9 mouse cellular contexts compared by ENCODE assay signal in genomic region chr8:114438236-114438635, GRCm38 (mm10). TPM values are rescaled to one million over a fixed set of nuclear protein-coding genes. Genes with fewer than 3 reads are reported as not detected.
DNase-seq lines count a peak whose midpoint lies in the region; ATAC-seq lines count a peak whose summit lies in the region.
"Had no signal": no experiment of that assay in that cellular context is flagged by ENCODE, and none has a peak within 500 bp of the region (broad histone marks: within the 10 kb centered on the region; RNA-seq: fewer than 3 reads in every experiment).

No protein-coding gene starts in this region.

- intact Hi-C loops in gastrocnemius, postnatal 36 days (cut with DNase I) = loop anchor here (5.0 to 10.0 kb wide), 2 partner anchors 356 to 773 kb away; no protein-coding TSS in a partner anchor

- H3K36me3 ChIP-seq in midbrain, embryonic 11.5 days (ENCODE audit: control insufficient read depth, insufficient read depth, low read length) = no peaks in the 10 kb centered on the region
- no peaks in the 10 kb centered on the region for H3K36me3 ChIP-seq in midbrain, embryonic 16.5 days (ENCODE audit: control insufficient read depth, insufficient read depth, low read length)
- H3K36me3 ChIP-seq in liver, embryonic 11.5 days (ENCODE audit: control insufficient read depth, insufficient read depth, low read length) = no peaks in the 10 kb centered on the region

- H3K9me3 ChIP-seq in midbrain, embryonic 11.5 days (ENCODE audit: control insufficient read depth, low read length) = no peaks in the 10 kb centered on the region
- H3K9me3 ChIP-seq in midbrain, embryonic 16.5 days (replicated peaks; ENCODE audit: control insufficient read depth, low read length, poor library complexity, severe bottlenecking) = no peaks in the 10 kb centered on the region
- H3K9me3 ChIP-seq in liver, embryonic 11.5 days (ENCODE audit: control insufficient read depth, low read length) = no peaks in the 10 kb centered on the region

- peak; percentile 48 to 83 for DNase-seq in adrenal gland, adult (ENCODE audit: inconsistent age in 2 of 2, low spot score in 1 of 2)
- no peak for DNase-seq in adrenal gland, adult 8-10 months
- DNase-seq in midbrain, embryonic 11.5 days (ENCODE audit: low spot score, missing footprints) = peak; percentile 98
- peak; percentile 61 for DNase-seq in c-Kit-positive CD71-positive TER-119-negative erythroid progenitor cells, embryonic 14.5 days (ENCODE audit: low read depth)
- peak; percentile 37 to 47 for DNase-seq in gastrocnemius, postnatal 36 days
- DNase-seq in liver, embryonic 11.5 days (ENCODE audit: low spot score) = peak; percentile 52
- peak; percentile 34 for DNase-seq in right cerebral cortex, postnatal 25 days

- H3K4me2 ChIP-seq in midbrain, embryonic 11.5 days = no peak overlapping the region
- H3K4me2 ChIP-seq in midbrain, embryonic 16.5 days (ENCODE audit: low read length) = no peak overlapping the region
- H3K4me2 ChIP-seq in liver, embryonic 11.5 days = no peak overlapping the region

- no peak overlapping the region for H3K4me3 ChIP-seq in midbrain, embryonic 11.5 days (ENCODE audit: low read depth, low read length)
- H3K4me3 ChIP-seq in midbrain, embryonic 16.5 days (ENCODE audit: low read depth, low read length) = no peak overlapping the region
- H3K4me3 ChIP-seq in liver, embryonic 11.5 days (ENCODE audit: low read depth, low read length) = no peak overlapping the region

- H3K9ac ChIP-seq in midbrain, embryonic 11.5 days (ENCODE audit: low read length) = no peak overlapping the region
- H3K9ac ChIP-seq in midbrain, embryonic 16.5 days (ENCODE audit: low read depth, low read length) = no peak overlapping the region
- no peak overlapping the region for H3K9ac ChIP-seq in liver, embryonic 11.5 days (ENCODE audit: low read depth, low read length)

- 15% methylated on average over 6 of the region's 6 CpGs for WGBS in midbrain, embryonic 11.5 days
- WGBS in midbrain, embryonic 16.5 days = 10% methylated on average over 6 of the region's 6 CpGs
- 11% methylated on average over 6 of the region's 6 CpGs for WGBS in liver, embryonic 11.5 days

- ATAC-seq in midbrain, embryonic 11.5 days (ENCODE audit: low FRiP score) = no peak
- ATAC-seq in midbrain, embryonic 16.5 days = no peak
- no peak for ATAC-seq in liver, embryonic 11.5 days (replicated peaks; ENCODE audit: low FRiP score)

- peaks cover 6% of the 10 kb centered on the region for H3K4me1 ChIP-seq in midbrain, embryonic 11.5 days (ENCODE audit: control insufficient read depth, insufficient read depth, low read length)
- peaks cover 8% of the 10 kb centered on the region for H3K4me1 ChIP-seq in midbrain, embryonic 16.5 days (ENCODE audit: control insufficient read depth, insufficient read depth, low read length)
- peaks cover 6% of the 10 kb centered on the region for H3K4me1 ChIP-seq in liver, embryonic 11.5 days (replicated peaks; ENCODE audit: control insufficient read depth, insufficient read depth, low read length)

- H3K27ac ChIP-seq in midbrain, embryonic 11.5 days (ENCODE audit: low read depth, low read length) = no peak overlapping the region
- no peak overlapping the region for H3K27ac ChIP-seq in midbrain, embryonic 16.5 days (ENCODE audit: low read length)
- H3K27ac ChIP-seq in liver, embryonic 11.5 days (ENCODE audit: low read depth, low read length) = no peak overlapping the region

- no peaks in the 10 kb centered on the region for H3K27me3 ChIP-seq in midbrain, embryonic 11.5 days (ENCODE audit: control insufficient read depth, insufficient read depth, low read length)
- no peaks in the 10 kb centered on the region for H3K27me3 ChIP-seq in midbrain, embryonic 16.5 days (ENCODE audit: control insufficient read depth, insufficient read depth, low read depth, low read length)
- H3K27me3 ChIP-seq in liver, embryonic 11.5 days (replicated peaks; ENCODE audit: control insufficient read depth, insufficient read depth, low read length) = no peaks in the 10 kb centered on the region

RNA-seq across cellular contexts. Expression of gene Wwox, which starts 1.2 kb away (rescaled TPM):
- total RNA-seq in adrenal gland, adult 8-10 months (2022) = 10 to 100 TPM; 26.4 to 56.6 (median 35.7) TPM
- 11.5 and 12.1 TPM in 2 replicates for polyA plus RNA-seq in midbrain, embryonic 11.5 days (2014; fragmentation: Nextera tagmentation; extraction: Ambion mirVana)
- 11.6 and 13.3 TPM in 2 replicates for polyA plus RNA-seq in midbrain, embryonic 16.5 days (2015; fragmentation: Nextera tagmentation; extraction: Ambion mirVana)
- total RNA-seq in gastrocnemius, postnatal 36 days (2021) = 1 to 10 TPM; 7.4 to 7.5 TPM
- 7.3 and 9.1 TPM in 2 replicates for polyA plus RNA-seq in liver, embryonic 11.5 days (2014; fragmentation: Nextera tagmentation; extraction: Ambion mirVana)

RNA-seq across cellular contexts. Expression of gene Clec3a, which starts 20.4 kb away (rescaled TPM):
- total RNA-seq in adrenal gland, adult 8-10 months (2022) = not detected
- polyA plus RNA-seq in midbrain, embryonic 11.5 days (2014; fragmentation: Nextera tagmentation; extraction: Ambion mirVana) = not detected in 2 replicates
- polyA plus RNA-seq in midbrain, embryonic 16.5 days (2015; fragmentation: Nextera tagmentation; extraction: Ambion mirVana) = not detected in 2 replicates
- total RNA-seq in gastrocnemius, postnatal 36 days (2021) = not detected
- not detected in 2 replicates for polyA plus RNA-seq in liver, embryonic 11.5 days (2014; fragmentation: Nextera tagmentation; extraction: Ambion mirVana)
- total RNA-seq: layer of hippocampus, postnatal 14 days had no signal
